Mouse (Mus musculus) retina, postnatal 7 days (tissue): ENCODE measurements around the gene A730009L09Rik.

Experiments used
- DNase-seq: peaks from one replicate; pipeline ENCODE4 v3.0.0-alpha.2; 2012; ENCODE audit warnings: low read depth, low spot score

A730009L09Rik gene

GRCm38 (mm10) chr16:84559569-84560278 is 44.8 kb downstream of the A730009L09Rik start:
- DNase-seq = peak; percentile 9

- DNase-seq = no peak
Observed at GRCm38 (mm10) chr16:84560279-84560602, 45.3 kb downstream of the A730009L09Rik start.
